Mouse (Mus musculus) heart, adult 10 weeks (tissue): ENCODE measurements around the gene Glt8d1. TPM values are rescaled to one million over a fixed set of nuclear protein-coding genes. Genes with fewer than 3 reads are reported as not detected.

Experiments used
- polyA plus RNA-seq: library from polyadenylated mRNA; stranded (reverse); fragments of 350-450 nt; fragmentation: Illumina TruSeq; extraction: RNeasy Lipid Tissue Mini Kit (QIAGEN cat#74804); gene quantifications from one replicate; pipeline ENCODE4 v1.2.3, GENCODE M21; 2014; ENCODE audit warnings: low read depth, low replicate concordance

Glt8d1 gene
- polyA plus RNA-seq = 44.4 TPM

DNA sequence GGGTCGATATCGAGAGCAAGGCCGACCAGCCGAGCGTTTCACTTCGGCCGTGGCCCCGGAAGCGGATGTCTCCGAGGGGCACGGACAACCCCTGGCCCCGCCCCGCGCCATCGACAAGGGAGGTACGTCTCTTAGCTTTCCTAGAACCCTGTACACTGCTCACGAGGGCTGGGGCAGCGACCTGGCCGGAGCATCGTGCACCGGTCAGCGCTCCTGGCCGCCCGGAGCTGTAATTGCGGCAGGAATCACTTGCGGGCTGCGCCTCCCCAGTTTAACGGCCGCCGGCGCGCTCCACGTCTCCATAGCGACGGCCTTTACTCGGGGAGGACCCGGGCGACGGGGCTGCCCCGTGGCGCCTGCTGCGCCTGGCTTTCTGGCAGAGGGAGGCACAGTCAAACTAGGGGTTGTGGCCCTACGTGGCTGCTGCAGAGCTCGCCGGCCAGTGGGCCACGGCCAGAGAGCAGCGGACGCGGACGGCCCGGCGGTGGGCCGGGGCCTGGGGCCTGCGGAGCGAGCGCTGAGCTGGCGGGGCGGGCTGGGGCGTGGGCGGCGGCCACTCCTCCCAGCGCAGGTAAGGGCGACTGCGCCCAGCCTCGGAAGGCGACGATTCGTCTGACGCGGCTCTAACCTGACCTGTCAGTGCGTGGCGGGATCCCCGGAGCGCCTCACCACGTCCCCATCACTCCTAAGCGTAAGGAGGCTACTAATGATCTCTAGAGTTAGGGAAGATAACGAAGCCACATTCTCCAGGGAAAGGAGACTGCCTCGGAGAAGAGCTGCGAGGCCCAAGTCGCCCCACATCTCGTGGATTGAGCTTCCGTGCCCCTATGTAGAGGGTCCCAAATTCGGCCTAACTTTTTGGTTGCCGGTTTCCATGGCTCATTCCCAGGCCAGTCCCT is at the start of gene Glt8d1, which contains the start of gene Spcs1:
Gene Glt8d1 (plus strand): TSS at position 94 of the 899 bp plus-strand sequence.
Gene Spcs1 (minus strand): TSS at position 366 of the 899 bp plus-strand sequence.

GRCm38 (mm10) chr14:31018860-31019291 is 17.7 kb downstream of the Glt8d1 start, which contains the start of the genes Pbrm1 and Gnl3:
TSS of gene Pbrm1 (plus strand) at chr14:31019138.
TSS of gene Gnl3 (minus strand) at chr14:31019152.

Other genes with a start within 250 kb of the Glt8d1 start
- 12.3 TPM for gene Tmem110, start 175.8 kb upstream of the Glt8d1 start, polyA plus RNA-seq
- 15.1 TPM for gene Mustn1, start 122.2 kb upstream of the Glt8d1 start, polyA plus RNA-seq
- gene Itih4, start 114.9 kb upstream of the Glt8d1 start, polyA plus RNA-seq = 4.7 TPM
- gene Itih3, start 77.6 kb upstream of the Glt8d1 start, polyA plus RNA-seq = 0.52 TPM
- gene Itih1, start 58.1 kb upstream of the Glt8d1 start, polyA plus RNA-seq = not detected
- 4.4 TPM for gene Nek4, start 50.0 kb upstream of the Glt8d1 start, polyA plus RNA-seq
- 184 TPM for gene Spcs1, start 272 bp downstream of the Glt8d1 start, polyA plus RNA-seq
- gene Pbrm1, start 17.7 kb downstream of the Glt8d1 start, polyA plus RNA-seq = 22.5 TPM
- gene Gnl3, start 17.8 kb downstream of the Glt8d1 start, polyA plus RNA-seq = 40.5 TPM
- 54.4 TPM for gene Smim4, start 127.6 kb downstream of the Glt8d1 start, polyA plus RNA-seq
- gene Nt5dc2, start 129.7 kb downstream of the Glt8d1 start, polyA plus RNA-seq = 25.2 TPM
- 64.9 TPM for gene Stab1, start 167.2 kb downstream of the Glt8d1 start, polyA plus RNA-seq
- gene Tnnc1, start 206.9 kb downstream of the Glt8d1 start, polyA plus RNA-seq = 5,985 TPM
- 164 TPM for gene Nisch, start 215.5 kb downstream of the Glt8d1 start, polyA plus RNA-seq
- 13.5 TPM for gene Sema3g, start 216.5 kb downstream of the Glt8d1 start, polyA plus RNA-seq
- 6.3 TPM for gene Phf7, start 249.9 kb downstream of the Glt8d1 start, polyA plus RNA-seq